Mouse (Mus musculus): ENCODE data around the gene Nrde2. TPM values are rescaled to one million over a fixed set of nuclear protein-coding genes. Genes with fewer than 3 reads are reported as not detected.

Nrde2 gene
- total RNA-seq, 2 experiments from 2014 or later, result 10.0 to 12.7 TPM

DNA sequence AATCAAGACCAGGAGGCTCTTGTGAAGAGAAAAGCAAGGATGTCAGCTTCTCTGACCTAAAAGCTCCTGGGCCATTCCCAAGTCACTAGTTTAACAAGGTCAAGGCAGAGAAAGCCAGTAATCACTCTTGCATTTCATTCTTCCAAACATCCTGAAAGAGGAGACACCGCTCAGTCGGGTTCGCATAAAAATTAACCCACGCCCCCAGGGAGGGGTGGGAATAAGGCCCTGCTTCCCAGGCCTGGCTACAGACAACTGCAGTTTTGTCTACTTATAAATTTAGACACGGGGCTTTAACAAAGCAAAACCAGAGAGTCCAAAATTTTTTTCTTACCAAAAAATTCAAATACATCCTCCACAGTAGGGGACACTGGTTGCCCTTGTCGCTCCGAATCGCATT lies 30.5 kb downstream of the Nrde2 start:
- intact Hi-C loops (cut with DNase I), result no loop called here
- no peak for DNase-seq (ENCODE audit: low spot score)

DNA sequence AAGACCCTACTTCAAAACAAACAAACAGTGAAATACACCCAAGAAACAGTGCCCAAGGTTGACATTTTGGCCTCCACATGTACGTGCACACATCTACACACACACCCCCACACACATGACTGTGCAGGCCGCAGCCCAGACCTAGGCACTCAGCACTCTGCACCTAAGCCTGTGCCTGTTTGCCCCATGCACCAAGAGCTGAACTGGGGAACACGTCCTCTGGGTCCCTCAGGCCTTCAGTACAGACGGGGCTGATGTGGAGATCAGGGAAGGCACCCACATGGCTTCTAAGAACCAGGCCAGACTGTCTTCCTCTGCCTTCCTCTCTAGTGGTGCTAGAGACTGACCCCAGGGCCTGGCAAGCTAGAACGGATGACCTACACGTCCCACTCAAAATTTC lies 30.9 kb downstream of the Nrde2 start:
- intact Hi-C loops (cut with DNase I), result no loop called here
- no peak for DNase-seq (ENCODE audit: low spot score)

DNA sequence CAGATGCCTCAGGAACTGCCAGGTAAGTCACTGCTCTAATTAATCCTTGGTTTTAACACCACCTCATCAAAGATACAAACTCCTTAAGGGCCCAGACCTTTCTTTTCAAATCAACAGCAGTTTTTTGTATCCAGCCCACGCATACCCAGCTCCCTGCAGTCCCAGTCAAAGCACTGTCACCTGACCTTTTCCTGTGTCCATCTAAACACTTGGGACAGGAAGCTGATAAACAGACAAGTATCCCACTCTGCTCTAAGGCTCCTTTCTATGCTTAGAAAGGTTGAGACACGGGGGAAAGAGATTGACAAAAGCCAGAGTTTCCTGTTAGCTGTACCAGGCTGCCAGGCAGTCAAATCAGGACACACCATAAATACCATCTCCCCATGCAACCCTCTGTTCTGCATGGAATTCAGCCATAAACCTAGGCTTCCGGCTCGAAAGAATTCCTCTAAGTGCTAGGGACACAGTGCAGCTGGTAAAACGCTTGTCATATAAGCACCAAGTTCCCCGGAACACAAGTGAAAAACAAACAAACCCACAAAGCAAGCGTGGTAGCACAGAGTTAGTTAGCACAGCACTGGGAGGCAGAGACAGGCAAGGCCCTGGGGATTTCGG lies 31.5 kb downstream of the Nrde2 start:
- intact Hi-C loops (cut with DNase I), result no loop called here
- DNase-seq (ENCODE audit: low spot score), result no peak

DNA sequence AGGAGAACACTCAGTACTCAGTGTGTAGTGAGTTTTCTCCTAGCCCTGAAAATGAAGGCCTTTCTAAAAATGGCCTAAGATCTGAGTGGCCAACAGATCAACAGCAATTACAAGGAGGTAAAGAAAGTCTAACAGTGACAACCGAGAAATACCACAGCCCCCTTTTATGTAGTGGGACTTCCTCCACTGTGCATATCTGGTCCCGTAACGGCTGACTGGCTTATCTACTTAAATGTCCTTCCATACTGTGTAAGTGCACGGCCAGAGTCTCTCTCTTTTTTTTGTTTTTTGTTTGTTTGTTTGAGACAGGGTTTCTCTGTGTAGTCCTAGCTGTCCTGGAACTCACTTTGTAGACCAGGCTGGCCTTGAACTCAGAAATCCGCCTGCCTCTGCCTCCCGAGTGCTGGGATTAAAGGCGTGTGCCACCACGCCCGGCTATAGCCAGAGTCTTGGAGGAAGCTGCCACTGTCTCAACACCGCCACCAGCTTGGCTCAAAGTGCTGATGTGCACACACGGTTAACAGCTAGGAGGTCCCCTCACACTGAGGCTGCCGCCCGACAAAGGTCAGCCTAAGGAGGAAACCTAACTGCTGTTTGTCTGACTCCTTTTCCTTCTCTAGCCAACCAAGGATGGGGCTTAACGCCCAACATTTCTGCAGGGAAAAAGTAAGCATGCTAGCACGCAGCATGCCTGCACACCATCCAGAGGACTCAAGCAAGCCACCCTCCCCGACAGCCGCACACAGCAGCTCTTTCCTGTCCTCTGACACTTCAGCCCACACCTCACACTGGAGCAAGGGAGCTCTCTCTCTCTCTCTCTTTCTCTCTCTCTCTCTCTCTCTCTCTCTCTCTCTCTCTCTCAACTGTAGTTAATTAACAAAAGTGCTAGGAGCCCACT lies 32.2 kb downstream of the Nrde2 start:
- no peak for DNase-seq (ENCODE audit: low spot score)
- intact Hi-C loops (cut with DNase I), result no loop called here

DNA sequence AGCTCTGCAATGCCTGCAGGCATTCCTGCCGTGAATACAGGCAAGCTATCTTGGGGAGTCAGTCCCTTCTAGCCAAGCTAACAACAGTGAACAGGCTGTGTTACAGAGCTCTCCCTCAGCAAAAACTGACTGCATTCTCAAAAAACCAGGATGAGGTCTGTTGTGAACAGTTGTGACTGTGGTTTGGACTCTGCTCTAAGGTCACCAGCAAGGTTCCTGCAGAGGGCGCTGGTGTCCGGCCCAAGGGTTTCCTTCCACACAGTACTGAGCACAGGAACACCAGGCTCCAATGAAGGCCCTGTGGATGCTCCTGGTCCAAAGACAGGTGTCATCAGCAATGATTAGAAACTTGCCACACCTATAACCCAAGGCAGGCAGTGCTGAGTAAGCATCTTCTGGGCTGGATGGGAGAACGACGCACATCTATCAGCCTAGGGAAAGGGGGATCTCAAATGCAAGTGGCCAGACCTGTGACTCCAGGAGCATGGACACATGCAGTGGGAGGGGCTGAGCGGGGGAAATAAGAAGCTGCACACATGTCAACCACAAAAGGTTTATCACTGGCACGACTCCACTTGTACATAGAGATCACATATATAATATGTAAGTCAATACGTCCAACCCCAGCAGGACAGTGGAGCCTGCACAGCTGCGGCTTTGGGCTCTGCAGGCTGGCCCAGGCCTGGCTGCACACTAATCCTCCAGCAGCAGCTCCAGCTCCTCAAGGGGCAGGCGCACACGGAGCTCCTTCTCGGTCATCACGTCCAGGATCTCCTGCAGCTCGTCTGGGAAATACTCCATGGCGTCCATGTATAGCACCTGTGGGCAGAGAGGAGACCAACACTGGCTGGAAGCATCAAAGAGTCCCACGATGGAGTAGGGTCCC lies 34.3 kb downstream of the Nrde2 start:
- intact Hi-C loops (cut with DNase I), result no loop called here
- DNase-seq (ENCODE audit: low spot score), result no peak

DNA sequence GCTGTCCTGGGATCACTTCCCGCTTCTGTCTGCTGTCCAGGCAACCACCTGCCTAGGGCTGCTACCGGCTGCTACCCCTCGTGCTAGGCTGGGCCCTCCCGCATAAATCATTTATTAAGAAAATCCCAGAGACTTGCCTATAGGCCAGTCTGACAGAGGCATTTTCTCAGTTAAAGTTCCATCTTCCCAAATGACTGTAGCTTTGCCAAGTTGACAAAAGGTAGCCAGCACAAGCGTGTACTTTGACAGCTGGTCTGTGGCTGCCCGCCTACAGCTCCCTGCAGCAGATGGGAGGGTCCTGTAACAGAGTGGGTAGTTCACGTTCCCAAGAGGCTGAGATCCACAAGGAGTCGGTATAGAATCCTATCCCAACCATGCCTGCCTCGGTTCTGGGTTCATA lies 36.0 kb downstream of the Nrde2 start:
- DNase-seq (ENCODE audit: low spot score), result no peak
- intact Hi-C loops (cut with DNase I), result no loop called here

DNA sequence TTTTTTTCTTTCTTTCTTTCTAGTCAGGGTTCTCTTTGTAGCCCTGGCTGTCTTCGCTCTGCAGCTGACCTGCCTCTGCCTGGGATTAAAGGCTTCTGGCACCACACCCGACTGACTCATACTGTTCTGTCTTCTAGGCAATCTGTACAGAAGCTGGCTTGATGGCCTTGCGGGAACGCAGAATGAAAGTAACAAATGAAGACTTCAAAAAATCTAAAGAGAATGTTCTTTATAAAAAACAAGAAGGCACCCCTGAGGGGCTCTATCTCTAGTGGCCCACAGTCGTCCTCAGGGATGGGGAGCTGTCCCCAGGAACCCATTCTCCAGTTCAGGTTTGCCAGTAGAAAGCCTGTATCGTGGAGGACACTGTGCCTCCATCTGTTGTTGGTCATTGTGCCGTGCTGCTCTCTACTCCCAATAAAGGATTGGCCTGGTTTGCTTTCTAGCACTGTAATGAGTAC lies 36.5 kb downstream of the Nrde2 start:
- peak; percentile 37 for DNase-seq (ENCODE audit: low spot score)
- intact Hi-C loops (cut with DNase I), result no loop called here

DNA sequence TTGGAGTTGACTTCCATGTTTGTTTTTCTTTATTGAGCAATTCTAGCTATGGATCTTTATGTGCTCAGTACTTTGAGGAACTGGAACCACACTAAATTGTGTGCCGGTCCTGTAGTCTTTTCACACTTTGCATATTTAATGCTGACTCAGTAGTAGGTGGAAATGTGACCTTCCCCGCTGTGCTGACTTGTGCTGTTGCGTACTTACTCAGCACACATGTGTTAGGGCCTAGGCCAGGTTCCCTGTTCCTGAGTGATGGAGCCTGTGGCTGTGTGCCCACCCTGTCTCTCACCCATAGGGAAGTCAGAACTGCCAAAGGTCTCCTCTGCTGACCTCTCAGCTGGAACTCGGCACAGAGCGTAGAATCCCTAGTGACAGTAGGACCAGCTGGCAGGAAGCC lies 43.5 kb downstream of the Nrde2 start:
- DNase-seq (ENCODE audit: low spot score), result no peak
- intact Hi-C loops (cut with DNase I), result no loop called here

DNA sequence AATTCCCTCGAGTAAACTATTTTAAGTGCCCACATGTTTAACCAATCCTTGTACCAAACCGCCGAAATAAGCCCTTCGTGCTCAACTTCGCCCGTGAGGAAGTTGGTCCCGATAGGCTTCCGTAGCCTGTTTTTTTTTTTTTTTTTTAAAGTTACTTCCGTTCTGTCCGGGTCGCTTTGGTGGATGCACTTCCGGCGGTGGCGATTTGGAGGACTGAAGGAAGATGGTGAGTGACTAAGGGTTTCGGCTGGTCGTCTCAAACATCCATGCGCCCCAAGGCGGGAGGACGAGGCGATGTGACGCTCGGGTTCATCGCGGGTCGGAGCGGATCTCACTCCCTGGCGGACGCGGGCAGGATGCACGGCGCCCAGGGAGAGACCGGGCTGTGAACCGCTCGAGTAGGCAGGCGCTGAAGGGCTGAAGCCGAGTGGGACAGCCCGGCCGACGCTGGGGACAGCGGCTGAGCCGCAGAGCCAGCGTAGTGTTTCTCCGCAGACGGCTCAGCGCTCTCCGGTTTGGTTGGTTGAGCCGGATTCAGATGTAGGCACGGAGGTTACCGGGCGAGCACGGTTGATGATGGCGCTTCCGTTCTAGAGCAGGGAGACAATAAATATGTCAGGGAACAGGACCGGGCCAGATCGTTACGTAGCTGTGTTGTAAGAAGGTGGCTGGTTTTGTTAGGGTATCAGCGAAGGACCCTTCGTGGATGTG lies 49.3 kb downstream of the Nrde2 start, which contains the start of gene Psmc1:
Psmc1 (plus strand) TSS at position 169 of the 711 bp plus-strand sequence.
- peak; percentile 51 for DNase-seq (ENCODE audit: low spot score)
- intact Hi-C loops (cut with DNase I), result loop anchor here (5.0 kb wide), 1 partner anchor 213 kb away; no protein-coding TSS in a partner anchor

DNA sequence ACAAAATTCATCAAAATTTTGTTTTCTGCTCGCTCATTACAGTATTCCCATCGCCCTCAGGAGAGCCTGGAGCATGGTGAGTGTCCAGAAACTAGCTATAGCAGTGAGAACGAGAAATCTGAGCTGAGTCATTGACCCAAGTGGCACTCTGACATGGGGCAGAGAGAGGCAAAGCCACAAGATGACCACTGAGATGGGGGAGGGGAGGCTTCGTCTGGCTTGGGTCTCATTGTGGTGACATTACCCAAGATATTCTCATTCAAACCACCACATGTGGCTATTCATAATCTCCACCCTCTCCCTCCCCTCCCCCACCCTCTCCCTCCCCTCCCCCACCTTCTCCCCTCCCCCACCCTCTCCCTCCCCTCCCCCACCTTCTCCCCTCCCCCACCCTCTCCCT lies 52.0 kb downstream of the Nrde2 start:
- DNase-seq (ENCODE audit: low spot score), result no peak
- intact Hi-C loops (cut with DNase I), result loop anchor here (2.0 to 5.0 kb wide), 2 partner anchors 155 to 210 kb away; no protein-coding TSS in a partner anchor

DNA sequence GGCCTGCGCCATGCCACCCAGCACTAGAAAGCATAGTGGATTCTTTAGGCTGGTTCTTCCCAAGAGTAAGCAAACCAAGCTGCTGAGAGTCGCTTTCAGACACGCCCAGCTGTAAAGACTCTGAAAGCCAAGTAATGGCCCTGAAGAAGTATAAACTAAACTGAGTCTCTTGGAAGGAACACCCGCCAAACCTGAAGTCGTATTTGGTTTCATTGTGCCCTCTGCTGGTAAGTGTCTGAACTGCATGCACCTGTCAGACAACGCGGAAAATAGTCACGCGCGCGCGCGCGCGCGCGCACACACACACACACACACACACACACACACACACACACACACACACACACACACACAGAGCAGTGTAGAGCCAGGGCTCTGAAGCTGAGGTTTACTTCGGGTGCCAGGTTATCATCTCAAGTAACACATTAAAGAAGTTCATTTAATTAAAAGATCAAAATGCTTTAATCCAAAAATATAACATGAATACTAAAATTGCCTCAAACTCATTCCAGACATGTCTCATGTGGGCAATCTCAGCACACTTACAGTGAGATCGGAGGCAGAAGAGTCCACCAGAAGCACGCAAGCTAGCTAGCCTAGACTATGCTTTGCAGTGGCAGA lies 53.1 kb downstream of the Nrde2 start:
- no peak for DNase-seq (ENCODE audit: low spot score)
- intact Hi-C loops (cut with DNase I), result loop anchor here (1.0 to 5.0 kb wide), 3 partner anchors 154 to 1023 kb away; no protein-coding TSS in a partner anchor

DNA sequence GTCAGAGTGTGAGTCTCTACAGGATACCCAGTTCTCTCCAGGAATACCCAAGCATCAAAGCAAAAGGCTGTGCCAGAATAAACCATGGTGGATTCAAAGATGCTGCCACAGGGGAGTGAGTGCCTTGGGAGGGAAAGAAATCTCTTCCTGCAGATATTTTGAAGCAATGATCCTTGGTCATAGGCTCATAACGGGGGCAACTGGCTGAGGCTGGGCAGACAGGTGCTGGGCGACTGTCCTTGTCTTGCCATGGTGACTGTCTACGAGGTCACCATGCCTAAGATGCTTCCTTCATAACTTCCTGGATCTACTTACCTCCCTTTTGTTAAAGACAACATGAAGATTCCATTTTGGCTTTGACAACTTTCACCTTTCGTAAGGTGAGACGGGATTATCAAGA lies 54.9 kb downstream of the Nrde2 start:
- intact Hi-C loops (cut with DNase I), result loop anchor here (5.0 kb wide), 1 partner anchor 137 kb away; no protein-coding TSS in a partner anchor
- no peak for DNase-seq (ENCODE audit: low spot score)

DNA sequence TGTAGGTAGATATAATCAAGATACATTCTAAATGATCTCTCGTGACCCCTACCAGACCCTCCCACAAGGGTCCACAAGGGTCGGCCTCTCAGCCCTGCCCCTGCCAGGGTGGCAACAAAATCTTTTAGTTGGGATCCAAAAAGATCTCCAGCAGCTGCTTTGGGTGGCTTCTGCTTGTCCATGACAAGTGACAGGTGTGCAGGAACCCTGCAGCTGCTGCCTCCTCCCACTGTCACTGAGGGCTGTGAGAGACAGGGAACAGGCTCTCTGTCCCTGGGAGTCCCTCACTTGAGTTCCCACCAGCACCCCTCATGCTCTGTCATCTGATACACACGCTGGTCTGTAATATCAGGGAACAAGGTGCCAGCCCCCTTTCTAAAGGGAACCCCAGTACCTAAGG lies 57.8 kb downstream of the Nrde2 start:
- no peak for DNase-seq (ENCODE audit: low spot score)
- intact Hi-C loops (cut with DNase I), result loop anchor here (5.0 kb wide), 1 partner anchor 134 kb away; no protein-coding TSS in a partner anchor

DNA sequence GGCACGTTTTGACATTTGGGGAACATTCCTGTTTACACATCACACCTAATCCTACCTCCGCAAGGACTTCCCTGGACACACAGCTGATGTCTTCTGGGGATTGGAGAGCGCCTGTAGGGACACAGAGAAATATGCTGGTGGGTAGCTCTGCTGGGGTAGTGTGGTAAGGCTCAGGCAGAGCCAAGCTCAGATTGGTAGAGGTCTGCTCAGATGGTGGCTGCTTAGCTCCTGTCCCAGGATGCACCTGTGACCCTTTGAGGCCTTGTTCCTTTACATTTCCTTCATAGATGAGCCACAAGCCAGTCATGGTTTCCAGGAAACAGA lies 58.8 kb downstream of the Nrde2 start:
- intact Hi-C loops (cut with DNase I), result loop anchor here (5.0 kb wide), 1 partner anchor 133 kb away; no protein-coding TSS in a partner anchor
- no peak for DNase-seq (ENCODE audit: low spot score)

DNA sequence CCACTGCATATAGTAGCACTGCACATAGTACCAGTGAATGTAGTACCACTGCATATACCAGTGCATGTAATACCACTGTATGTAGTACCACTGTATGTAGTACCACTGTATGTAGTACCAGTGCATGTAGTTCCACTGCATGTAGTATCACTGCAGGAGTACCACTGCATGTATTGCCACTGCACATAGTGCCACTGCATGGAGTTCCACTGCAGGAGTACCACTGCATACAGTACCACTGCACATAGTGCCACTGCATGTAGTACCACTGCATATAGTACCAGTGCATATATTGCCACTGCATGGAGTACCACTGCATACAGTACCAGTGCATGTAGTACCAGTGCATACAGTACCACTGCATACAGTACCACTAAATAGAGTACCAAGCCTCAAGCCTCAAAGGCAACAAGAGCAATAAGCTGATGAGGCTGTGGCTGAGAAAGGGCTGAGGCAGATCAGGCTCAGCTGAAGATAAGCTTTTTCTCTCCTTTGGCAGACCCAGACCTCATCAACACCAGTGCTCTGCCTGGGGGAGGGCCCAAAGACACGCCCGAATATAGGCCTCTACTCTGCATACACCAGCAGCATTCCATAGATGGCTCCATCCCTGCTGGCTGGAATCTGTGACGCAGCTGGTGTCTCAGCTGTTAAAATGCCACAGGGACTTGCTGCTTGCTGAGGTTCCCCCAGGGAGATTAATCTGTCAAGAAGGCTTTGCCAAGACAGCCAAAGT lies 59.3 kb downstream of the Nrde2 start:
- DNase-seq (ENCODE audit: low spot score), result no peak

DNA sequence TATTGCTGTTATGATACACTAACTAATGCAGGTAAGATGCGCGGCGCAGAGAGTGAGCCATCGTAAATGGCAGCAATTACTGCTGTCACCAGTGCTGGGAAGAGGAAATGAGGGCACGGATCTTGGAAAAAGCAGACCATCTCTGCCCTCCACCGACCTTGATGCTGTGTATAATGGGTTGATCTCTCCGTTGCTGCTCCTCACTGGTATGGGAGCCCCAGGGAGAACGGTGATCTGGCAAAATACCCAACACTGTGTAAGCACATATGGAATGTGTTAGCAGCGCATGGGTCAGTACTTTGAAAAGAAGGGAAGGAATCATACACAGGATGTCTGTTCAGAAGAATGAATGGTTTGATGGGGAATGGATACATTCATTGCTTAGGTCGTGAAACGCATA lies 66.4 kb downstream of the Nrde2 start:
- intact Hi-C loops (cut with DNase I), result no loop called here
- DNase-seq (ENCODE audit: low spot score), result no peak

More for the DNA sequence above, 59.3 kb downstream of the Nrde2 start:
- intact Hi-C loops (cut with DNase I), result loop anchor here (5.0 kb wide), 1 partner anchor 133 kb away; no protein-coding TSS in a partner anchor

DNA sequence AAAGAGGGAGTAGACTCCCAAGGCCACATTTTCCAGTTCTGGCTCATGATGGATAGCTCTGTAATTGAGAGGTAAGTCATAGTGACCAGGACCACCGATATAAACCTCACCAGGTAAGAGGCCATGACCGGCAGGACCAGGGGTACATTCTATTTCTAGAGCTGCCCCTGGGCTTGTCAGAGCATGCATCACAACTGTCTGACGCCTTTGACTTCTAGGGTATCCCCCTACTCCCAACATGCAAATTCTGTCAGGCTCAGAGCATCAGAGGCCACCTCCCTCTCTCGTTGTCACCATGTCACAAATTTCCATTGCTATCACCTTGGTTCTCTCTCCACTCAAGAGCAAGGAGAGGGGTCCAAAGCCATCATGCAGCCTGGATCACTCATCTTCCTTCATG lies 68.7 kb downstream of the Nrde2 start:
- DNase-seq (ENCODE audit: low spot score), result no peak
- intact Hi-C loops (cut with DNase I), result no loop called here

DNA sequence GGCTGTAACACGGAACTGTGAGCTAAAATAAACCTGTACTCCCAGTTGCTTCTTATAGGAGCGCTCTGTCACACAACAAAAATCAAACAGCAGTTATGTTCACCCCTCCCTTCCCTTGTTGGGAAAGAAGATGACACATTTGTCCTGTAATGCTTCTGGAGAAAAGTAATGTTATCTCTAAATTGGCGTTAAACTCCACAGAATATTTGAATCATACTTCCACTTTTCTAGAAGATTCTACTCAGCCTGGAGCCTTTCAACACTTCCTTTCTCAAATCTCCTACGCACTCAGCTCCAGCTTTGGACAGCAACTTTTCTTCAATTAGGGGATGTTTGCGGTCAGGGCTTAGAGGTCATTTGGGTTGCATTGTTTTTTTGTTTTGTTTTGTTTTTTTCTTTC lies 70.2 kb downstream of the Nrde2 start:
- intact Hi-C loops (cut with DNase I), result no loop called here
- no peak for DNase-seq (ENCODE audit: low spot score)

All from heart, postnatal 25 days (tissue).